Mouse (Mus musculus) MN1 (cell line): Measurements from ENCODE around the gene Arhgef12.

Source experiments
- DNase-seq: peaks from one replicate; pipeline ENCODE4 v3.0.0-alpha.2; 2016; ENCODE audit warnings: low spot score

The Arhgef12 gene

DNA sequence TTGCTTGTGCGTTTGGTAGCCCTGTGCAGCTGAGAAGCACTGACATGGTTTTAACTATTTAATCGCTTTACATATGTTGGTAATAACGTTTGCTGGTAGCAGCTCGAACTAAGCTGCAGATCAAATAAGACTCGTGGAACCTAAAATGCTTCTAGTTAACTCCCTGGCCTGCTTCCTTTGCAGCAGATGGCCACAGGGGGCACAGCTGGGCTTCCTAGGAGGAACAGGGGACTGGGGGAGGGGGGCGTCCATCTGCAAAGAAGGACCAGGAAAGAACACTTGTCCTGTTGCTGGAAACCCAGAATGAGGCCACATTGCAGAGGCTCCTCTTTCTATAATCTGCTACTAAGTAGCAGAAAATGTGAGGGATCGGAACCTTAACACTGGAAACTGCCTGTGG is 186.8 kb downstream of the Arhgef12 start:
- DNase-seq: no peak

DNA sequence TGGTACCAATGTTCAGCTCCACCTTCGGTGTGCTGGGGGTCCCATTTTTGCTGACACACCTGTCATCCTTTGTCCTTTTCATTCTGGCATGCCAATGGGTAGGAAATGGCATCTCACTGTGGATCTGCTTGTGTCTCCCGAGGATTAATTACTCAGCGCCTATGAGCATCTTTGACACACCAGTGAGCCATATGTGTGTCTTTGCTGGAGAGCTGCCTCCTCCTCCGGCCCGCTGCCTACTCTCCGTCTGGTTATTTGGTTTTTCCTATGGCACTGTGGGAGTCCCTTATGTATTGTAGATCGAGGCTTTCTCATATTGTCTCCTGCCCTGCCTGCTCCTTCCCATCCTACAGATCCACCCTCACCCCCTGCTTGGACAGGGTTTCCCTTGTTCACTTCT is 189.1 kb downstream of the Arhgef12 start:
- no peak for DNase-seq
